Mouse (Mus musculus): ENCODE measurements around the gene Kansl1l. TPM values are rescaled to one million over a fixed set of nuclear protein-coding genes. Genes with fewer than 3 reads are reported as not detected.

Kansl1l gene
- total RNA-seq, 2 experiments from 2014 or later: 23.2 to 23.8 TPM

DNA sequence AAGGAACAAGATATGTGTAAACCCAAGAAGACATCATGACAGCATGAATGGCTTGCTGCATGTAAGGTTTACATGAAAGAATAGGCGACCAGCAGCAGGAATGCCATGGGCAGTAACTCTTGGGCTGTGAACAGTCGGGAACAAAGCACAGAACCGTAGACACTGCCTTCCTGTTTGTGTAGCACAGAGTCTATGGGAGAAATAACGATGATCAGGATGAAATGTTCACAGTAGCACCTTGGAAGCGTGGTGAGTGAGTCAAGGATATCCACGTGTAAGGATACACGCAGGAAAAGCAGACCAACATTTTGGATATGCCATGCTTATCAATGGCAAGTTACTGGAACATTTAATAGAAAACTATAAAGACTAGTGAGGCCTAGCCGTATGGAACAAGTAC, 2.6 kb downstream of the Kansl1l start:
- Histone ChIP-seq H3K27ac (peak overlapping the region; percentile 98), H3K4me3 (peak overlapping the region; percentile 97)

DNA sequence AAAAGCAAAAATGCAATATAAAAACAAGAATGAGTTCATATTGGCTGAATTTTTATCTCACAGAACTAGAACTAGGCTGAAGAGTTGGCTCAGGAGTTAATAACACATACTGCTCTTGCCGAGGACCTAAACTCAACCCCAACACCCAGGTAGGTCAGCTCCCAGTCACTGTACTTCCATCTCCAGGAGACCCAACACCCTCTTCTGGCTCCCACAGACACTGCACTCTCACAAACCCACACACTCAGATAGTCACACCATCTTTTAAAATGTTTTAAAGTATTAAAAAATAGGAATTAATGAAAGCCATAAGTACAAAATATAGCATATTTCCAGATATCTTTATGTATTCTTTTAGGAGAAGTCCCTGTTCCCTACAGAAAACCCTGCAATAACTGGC, 4.2 kb downstream of the Kansl1l start:
- TF ChIP-seq CTCF (IDR thresholded peaks at IDR 0.05): peak; percentile 12; the same call in 1 of the 2 replicates
- Histone ChIP-seq H3K4me3 (no peak overlapping the region), H3K27ac (peak overlapping the region; percentile 98)
- DNase-seq: no peak
- intact Hi-C loops (cut with DNase I): no loop called here

More for the DNA sequence above, 2.6 kb downstream of the Kansl1l start:
- intact Hi-C loops (cut with DNase I): loop anchor here (5.0 kb wide), 1 partner anchor 32 kb away; no protein-coding TSS in a partner anchor
- TF ChIP-seq CTCF (IDR thresholded peaks at IDR 0.05): no peak
- no peak for DNase-seq

DNA sequence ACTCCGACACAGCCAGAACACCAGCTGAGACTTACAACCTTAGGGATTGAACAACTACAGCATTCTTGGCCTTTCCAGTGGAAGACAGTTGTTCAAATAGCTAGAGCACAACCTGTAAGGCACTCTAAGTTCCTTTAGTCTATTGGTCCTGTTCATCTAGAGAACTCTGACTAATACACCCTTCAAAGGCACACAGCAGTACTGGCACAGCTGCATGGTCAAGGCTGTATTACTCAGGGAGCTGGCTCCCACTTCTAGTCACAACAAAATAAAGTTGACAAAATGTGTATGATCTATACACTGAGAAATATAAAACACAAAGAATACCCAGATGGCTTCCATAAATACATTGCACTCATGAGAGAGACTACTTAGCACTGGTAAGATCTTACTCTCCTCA, 10.5 kb downstream of the Kansl1l start:
- no peak for TF ChIP-seq CTCF (IDR thresholded peaks at IDR 0.05)
- H3K4me3 ChIP-seq: no peak overlapping the region
- H3K27ac ChIP-seq: no peak overlapping the region
- intact Hi-C loops (cut with DNase I): no loop called here
- no peak for DNase-seq

- no peak; the same call in 1 of the 2 replicates for TF ChIP-seq CTCF (IDR thresholded peaks at IDR 0.05)
- no peak for DNase-seq
- Histone ChIP-seq H3K4me3 (no peak overlapping the region), H3K27ac (no peak overlapping the region)
- intact Hi-C loops (cut with DNase I): no loop called here
Measured at GRCm38 (mm10) chr1:66805408-66805807, 12.0 kb downstream of the Kansl1l start.

- H3K27ac ChIP-seq: peak overlapping the region; percentile 1; the same call in 1 of the 2 replicates
- no peak for TF ChIP-seq CTCF (IDR thresholded peaks at IDR 0.05)
- peak; percentile 23 for DNase-seq
- H3K4me3 ChIP-seq: no peak overlapping the region
- intact Hi-C loops (cut with DNase I): no loop called here
Measured at GRCm38 (mm10) chr1:66804710-66805109, 12.7 kb downstream of the Kansl1l start.

GRCm38 (mm10) chr1:66797962-66798361, 19.4 kb downstream of the Kansl1l start:
- TF ChIP-seq CTCF (IDR thresholded peaks at IDR 0.05): no peak
- Histone ChIP-seq H3K4me3 (no peak overlapping the region), H3K27ac (no peak overlapping the region)
- intact Hi-C loops (cut with DNase I): no loop called here
- DNase-seq: no peak

DNA sequence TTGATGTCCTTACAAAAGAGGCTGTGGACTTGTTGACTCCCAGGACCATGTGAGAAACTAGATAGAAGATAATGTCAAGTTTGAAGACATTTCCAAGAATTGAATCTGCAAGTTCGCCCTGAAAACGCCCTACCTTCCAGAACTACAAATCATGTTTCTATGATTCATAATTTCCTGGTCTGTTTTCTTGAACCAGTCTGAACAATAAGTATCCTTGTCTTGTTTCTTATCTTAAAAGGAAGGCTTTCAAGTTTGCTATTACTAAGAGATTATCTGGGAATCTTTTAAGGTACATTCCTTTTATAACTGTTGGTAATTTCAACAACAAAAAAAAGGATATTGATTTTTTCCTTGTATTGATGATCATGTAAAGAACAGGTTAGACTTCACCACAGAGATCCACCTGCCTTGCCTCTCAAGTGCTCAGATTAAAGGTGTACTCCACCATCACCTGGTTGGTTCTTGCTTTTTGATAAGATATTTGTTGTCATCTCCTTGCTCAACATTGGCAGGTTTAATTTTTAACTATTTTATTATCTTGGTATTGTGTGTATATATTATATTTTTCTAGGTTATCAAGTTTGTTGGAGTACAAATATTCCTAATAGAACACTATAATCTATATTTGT, 24.4 kb downstream of the Kansl1l start:
- Histone ChIP-seq H3K27ac (peak overlapping the region; percentile 50; the same call in 1 of the 2 replicates), H3K4me3 (no peak overlapping the region)
- no peak for TF ChIP-seq CTCF (IDR thresholded peaks at IDR 0.05)
- intact Hi-C loops (cut with DNase I): no loop called here
- DNase-seq: no peak

DNA sequence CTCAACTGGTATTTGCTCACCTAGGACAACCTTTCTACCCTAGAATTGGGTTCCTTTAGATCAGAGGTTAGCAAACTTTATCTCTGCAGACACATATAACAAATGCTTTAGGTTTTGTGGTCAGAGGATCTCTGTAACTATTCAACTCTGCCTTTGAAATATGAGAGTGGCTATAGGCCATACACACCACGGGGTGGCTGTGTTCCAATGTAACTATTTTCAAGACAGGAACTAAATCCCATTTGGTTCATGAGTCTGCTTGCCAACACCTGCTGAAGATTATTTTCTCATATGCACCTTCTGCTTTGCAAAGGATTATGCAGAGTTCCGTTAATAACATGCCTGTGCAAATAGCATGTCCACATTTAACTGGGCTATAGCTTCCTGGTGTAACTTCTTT, 35.1 kb downstream of the Kansl1l start:
- peak; percentile 27 for DNase-seq
- H3K4me3 ChIP-seq: no peak overlapping the region
- no peak for TF ChIP-seq CTCF (IDR thresholded peaks at IDR 0.05)
- H3K27ac ChIP-seq: peak overlapping the region; percentile 24; the same call in 1 of the 2 replicates
- intact Hi-C loops (cut with DNase I): loop anchor here (5.0 kb wide), 1 partner anchor 35 kb away; the partner anchor contains the start of gene Kansl1l

- no peak for TF ChIP-seq CTCF (IDR thresholded peaks at IDR 0.05)
Measured at GRCm38 (mm10) chr1:66781027-66781426, 36.3 kb downstream of the Kansl1l start.

GRCm38 (mm10) chr1:66778798-66779197, 38.6 kb downstream of the Kansl1l start:
- intact Hi-C loops (cut with DNase I): no loop called here
- Histone ChIP-seq H3K27ac (no peak overlapping the region), H3K4me3 (no peak overlapping the region)
- TF ChIP-seq CTCF (IDR thresholded peaks at IDR 0.05): no peak
- no peak for DNase-seq

More at GRCm38 (mm10) chr1:66781027-66781426, 36.3 kb downstream of the Kansl1l start:
- Histone ChIP-seq H3K27ac (no peak overlapping the region), H3K4me3 (no peak overlapping the region)
- intact Hi-C loops (cut with DNase I): loop anchor here (5.0 kb wide), 1 partner anchor 36 kb away; the partner anchor contains the start of gene Kansl1l
- DNase-seq: no peak

- intact Hi-C loops (cut with DNase I): no loop called here
- TF ChIP-seq CTCF (IDR thresholded peaks at IDR 0.05): no peak
- H3K27ac ChIP-seq: no peak overlapping the region
- DNase-seq: peak; percentile 58
- H3K4me3 ChIP-seq: no peak overlapping the region
Measured at GRCm38 (mm10) chr1:66777878-66778277, 39.5 kb downstream of the Kansl1l start.

- Histone ChIP-seq H3K4me3 (no peak overlapping the region), H3K27ac (no peak overlapping the region)
- TF ChIP-seq CTCF (IDR thresholded peaks at IDR 0.05): no peak
- DNase-seq: no peak
- intact Hi-C loops (cut with DNase I): no loop called here
Measured at GRCm38 (mm10) chr1:66768764-66769163, 48.6 kb downstream of the Kansl1l start.

GRCm38 (mm10) chr1:66730581-66730980, 86.8 kb downstream of the Kansl1l start:
- no peak overlapping the region for H3K4me3 ChIP-seq
- no peak for DNase-seq
- no peak overlapping the region for H3K27ac ChIP-seq
- no peak for TF ChIP-seq CTCF (IDR thresholded peaks at IDR 0.05)
- intact Hi-C loops (cut with DNase I): no loop called here

GRCm38 (mm10) chr1:66712859-66713258, 104.5 kb downstream of the Kansl1l start:
- TF ChIP-seq CTCF (IDR thresholded peaks at IDR 0.05): no peak
- intact Hi-C loops (cut with DNase I): no loop called here
- H3K27ac ChIP-seq: no peak overlapping the region

More at GRCm38 (mm10) chr1:66712859-66713258, 104.5 kb downstream of the Kansl1l start:
- no peak overlapping the region for H3K4me3 ChIP-seq
- DNase-seq: no peak
